Mouse (Mus musculus) C3H10T1/2 (cell line): Measurements from ENCODE around the gene Ceacam2. TPM values are rescaled to one million over a fixed set of nuclear protein-coding genes. Genes with fewer than 3 reads are reported as not detected.

Experiments
- polyA plus RNA-seq, 2 experiments: library from polyadenylated mRNA; unstranded; fragments of >200 nt; fragmentation: generic; extraction: Trizol; gene quantifications; one replicate each; pipeline ENCODE4 v1.2.1; 2012; ENCODE audit warnings: missing spikeins in 2 of 2

Ceacam2 gene
- under 1 TPM in 1 of 2 experiments, not detected in 1; 0.04 TPM for polyA plus RNA-seq

DNA sequence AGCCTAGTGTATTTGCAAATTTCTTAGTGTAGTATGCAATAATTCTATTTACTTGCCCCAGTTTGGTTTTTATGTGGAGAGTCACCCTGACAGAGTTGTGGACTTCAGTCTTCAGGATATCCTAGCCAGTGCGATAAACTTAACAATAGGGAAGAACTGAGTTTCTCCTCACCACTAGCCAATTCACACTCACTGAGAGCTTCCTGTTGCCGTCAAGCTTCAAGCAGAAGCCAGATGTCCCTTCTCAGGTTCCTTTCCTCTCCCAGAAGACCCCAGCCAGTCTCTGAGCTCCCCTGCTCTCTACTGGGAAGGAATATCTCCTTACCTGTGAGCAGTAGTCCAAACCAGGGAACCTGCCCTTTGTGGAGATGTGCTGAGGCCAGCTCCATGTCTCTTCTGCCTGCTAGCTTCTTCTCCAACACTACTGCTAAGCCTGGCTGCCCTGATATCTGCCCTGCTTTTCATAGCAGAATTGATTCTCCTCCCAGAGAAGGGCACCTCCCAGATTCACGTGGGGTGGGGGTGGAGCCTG lies at the start of gene Ceacam2:
Gene Ceacam2, minus strand, starts transcription at position 482 of the 532 bp plus-strand sequence.

GRCm38 (mm10) chr7:25477091-25477751 lies 62.4 kb downstream of the Ceacam2 start, which contains the start of gene Ceacam1:
Ceacam1 (minus strand) TSS chr7:25477603.

Other genes with a start within 250 kb of the Ceacam2 start
- 100 to 1,000 TPM; 137 to 139 TPM for gene Pafah1b3, start 241.9 kb downstream of the Ceacam2 start, polyA plus RNA-seq
- gene Prr19, start 238.4 kb downstream of the Ceacam2 start, polyA plus RNA-seq = under 1 TPM; 0.02 to 0.17 TPM
- not detected for gene Tmem145, start 233.8 kb downstream of the Ceacam2 start, polyA plus RNA-seq
- 10 to 100 TPM; 17.7 to 66.3 TPM for gene Megf8, start 222.7 kb downstream of the Ceacam2 start, polyA plus RNA-seq
- under 1 TPM; 0.15 to 0.51 TPM for gene Cnfn, start 170.1 kb downstream of the Ceacam2 start, polyA plus RNA-seq
- 10 to 100 TPM in 1 of 2 experiments, 1 to 10 TPM in 1; 4.6 to 19.9 TPM for gene Lipe, start 141.1 kb downstream of the Ceacam2 start, polyA plus RNA-seq
- gene Cxcl17, start 127.0 kb downstream of the Ceacam2 start, polyA plus RNA-seq = under 1 TPM; 0.07 to 0.45 TPM
- gene Ceacam1, start 62.3 kb downstream of the Ceacam2 start, polyA plus RNA-seq = under 1 TPM; 0.08 to 0.61 TPM
- gene Erich4, start 76.0 kb upstream of the Ceacam2 start, polyA plus RNA-seq = not detected
- 10 to 100 TPM in 1 of 2 experiments, 1 to 10 TPM in 1; 7.0 to 14.4 TPM for gene Dmac2, start 79.6 kb upstream of the Ceacam2 start, polyA plus RNA-seq
- gene B3gnt8, start 86.8 kb upstream of the Ceacam2 start, polyA plus RNA-seq = 1 to 10 TPM in 1 of 2 experiments, under 1 TPM in 1; 0.14 to 2.1 TPM
- 10 to 100 TPM; 30.2 to 65.1 TPM for gene Bckdha, start 119.1 kb upstream of the Ceacam2 start, polyA plus RNA-seq
- 100 to 1,000 TPM in 1 of 2 experiments, 10 to 100 TPM in 1; 39.9 to 113 TPM for gene Exosc5, start 119.3 kb upstream of the Ceacam2 start, polyA plus RNA-seq
- gene Tmem91, start 135.3 kb upstream of the Ceacam2 start, polyA plus RNA-seq = under 1 TPM; 0.27 to 0.67 TPM
- gene B9d2, start 140.9 kb upstream of the Ceacam2 start, polyA plus RNA-seq = 10 to 100 TPM; 34.6 to 49.2 TPM
- 10 to 100 TPM; 24.1 to 38.0 TPM for gene Tgfb1, start 147.1 kb upstream of the Ceacam2 start, polyA plus RNA-seq
- gene Ccdc97, start 179.2 kb upstream of the Ceacam2 start, polyA plus RNA-seq = 10 to 100 TPM; 15.8 to 31.3 TPM
- 10 to 100 TPM; 17.9 to 86.2 TPM for gene Hnrnpul1, start 214.9 kb upstream of the Ceacam2 start, polyA plus RNA-seq
- 100 to 1,000 TPM in 1 of 2 experiments, 10 to 100 TPM in 1; 96.8 to 112 TPM for gene Axl, start 248.8 kb upstream of the Ceacam2 start, polyA plus RNA-seq